Mouse (Mus musculus) retina, embryonic 14.5 days (tissue): ENCODE measurements around the gene Pik3r2.
A peak's percentile ranks its signal among the peaks of the same experiment; 100 is the strongest.

Experiments used
- DNase-seq: peaks from one replicate; pipeline ENCODE4 v3.0.0-alpha.2; 2015; ENCODE audit warnings: low spot score

Gene Pik3r2

DNA sequence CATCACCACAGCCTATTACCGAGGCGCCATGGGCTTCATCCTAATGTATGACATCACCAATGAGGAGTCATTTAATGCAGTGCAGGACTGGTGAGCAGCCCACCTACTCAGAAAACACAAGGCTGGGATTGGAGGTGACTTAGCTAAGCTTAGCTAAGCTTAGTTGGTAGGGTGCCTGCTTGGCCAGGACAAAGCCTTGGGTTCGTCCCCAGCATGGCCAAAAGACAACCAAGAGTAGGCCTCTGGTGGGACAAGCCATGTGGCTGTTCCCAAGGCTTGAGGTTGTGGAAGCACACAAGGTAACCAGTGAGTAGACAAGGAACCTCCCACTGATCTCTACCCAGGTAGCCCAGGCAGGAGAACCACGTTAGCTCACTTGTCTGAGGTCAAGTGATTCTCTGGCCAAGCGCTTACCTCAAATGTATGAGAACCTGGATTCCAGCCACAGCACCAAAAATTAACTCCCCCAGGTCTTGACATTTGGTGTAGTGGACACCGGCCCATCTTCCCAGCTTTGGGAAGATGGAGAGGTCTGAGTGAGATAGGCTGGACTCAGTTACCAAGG is 20.0 kb downstream of the Pik3r2 start:
- no peak for DNase-seq

DNA sequence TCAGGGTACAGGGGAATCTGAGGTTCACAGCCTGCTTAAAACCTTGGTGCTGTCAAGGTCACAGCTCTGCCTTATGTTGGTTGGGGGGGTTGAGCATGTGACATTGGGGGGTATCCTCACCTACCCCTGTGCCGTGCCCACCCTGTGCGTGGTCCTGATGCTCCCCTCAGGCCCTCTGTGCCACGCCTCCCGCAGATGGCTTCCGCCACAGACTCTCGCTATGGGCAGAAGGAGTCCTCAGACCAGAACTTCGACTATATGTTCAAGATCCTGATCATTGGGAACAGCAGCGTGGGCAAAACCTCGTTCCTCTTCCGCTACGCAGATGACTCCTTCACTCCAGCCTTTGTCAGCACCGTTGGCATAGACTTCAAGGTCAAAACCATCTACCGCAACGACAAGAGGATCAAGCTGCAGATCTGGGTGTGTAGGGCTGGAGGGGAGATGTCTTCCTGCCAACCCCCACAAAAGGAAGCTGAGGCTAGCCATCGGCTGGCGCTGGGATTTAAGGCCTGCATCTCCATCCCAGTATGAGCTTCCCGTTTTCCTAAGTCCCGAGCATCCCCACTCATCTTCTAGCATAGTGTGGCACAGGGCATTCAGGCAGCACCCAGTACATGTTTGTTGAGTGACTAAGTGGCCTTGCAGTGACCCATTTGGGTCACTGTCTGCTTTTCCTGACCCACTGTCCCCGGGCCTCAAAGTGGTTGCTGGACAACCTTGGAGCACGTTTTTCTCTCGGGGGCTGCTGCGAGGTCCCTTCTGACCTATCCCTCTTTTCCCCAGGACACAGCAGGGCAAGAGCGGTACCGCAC is 20.6 kb downstream of the Pik3r2 start:
- DNase-seq = no peak

DNA sequence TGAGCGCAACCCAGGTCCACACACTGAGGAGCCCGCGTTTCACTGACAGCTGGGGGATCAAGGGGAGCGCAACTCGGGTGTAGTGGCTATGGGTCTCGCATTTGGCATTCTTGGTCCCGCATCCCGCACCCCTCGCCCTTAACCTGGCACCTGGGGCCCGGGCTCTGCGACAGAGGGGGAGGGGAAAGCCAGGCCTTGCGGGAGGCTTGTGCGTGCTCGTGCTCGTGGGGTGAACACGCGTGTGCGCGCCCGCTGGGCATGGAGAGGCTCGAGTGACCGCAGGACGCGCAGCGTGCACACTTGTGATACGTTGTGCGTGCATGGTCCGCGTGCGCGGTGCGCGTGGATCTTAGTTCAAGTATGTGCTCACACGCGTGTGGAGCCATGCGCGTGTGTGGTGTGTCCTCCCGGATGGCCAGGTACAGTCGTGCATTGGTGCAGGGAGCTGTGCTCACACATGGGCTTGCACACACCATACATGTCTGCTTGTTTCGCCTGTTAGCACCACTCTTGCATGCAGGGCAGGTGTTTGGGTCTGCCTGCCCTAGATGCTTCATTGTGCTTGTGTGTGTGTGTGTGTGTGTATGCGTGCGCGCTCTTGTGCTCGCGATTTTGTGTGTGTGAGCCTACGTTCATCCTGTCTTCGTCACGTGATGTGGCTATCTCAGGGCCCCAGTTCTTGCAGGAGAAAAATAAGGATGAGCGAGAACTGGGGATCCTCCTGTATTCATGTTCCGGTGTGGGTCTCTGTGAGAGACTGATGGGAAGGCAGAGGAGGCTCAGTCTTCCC is 21.4 kb downstream of the Pik3r2 start:
- peak; percentile 65 for DNase-seq

DNA sequence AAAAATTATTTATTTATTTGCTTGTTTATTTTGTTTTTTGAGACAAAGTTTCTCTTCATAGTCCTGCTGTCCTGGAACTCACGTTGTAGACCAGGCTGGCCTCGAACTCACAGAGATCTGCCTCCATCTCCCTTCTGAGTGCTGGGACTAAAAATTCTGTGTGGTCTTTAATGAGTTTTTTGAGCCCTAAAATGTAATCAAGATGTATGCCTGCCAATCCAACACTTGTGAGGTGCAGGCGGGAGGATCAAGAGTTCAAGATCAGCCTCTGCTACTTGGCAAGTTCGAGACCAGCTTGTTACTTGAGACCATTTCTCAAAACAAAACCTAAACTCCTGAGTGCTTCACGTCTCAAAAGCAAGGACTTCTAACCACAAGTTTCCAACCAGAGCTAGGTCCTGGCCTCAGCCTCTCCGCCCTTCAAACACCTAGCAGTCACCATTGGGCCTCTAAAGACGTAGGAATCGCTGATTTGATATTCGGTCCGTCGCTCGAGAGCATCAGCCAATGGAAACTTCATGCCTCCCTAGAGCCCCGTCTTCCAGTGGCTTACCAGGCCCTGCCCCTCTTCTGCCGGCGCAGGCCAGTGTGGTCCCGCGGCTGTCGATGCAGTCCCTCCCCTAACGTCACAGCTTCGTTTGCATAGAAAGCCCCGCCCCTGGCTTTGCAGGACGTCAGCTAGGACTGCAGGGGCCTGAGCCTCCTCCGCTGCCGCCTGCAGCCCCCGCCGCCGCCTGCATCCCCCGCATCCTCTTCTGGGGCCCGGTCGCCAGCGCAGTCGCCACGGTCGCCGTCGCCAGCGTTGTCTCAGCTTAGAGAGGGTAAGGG is 22.3 kb downstream of the Pik3r2 start, which contains the start of gene Rab3a:
Gene Rab3a (plus strand): TSS at position 637 of the 828 bp plus-strand sequence.
- DNase-seq = peak; percentile 98

DNA sequence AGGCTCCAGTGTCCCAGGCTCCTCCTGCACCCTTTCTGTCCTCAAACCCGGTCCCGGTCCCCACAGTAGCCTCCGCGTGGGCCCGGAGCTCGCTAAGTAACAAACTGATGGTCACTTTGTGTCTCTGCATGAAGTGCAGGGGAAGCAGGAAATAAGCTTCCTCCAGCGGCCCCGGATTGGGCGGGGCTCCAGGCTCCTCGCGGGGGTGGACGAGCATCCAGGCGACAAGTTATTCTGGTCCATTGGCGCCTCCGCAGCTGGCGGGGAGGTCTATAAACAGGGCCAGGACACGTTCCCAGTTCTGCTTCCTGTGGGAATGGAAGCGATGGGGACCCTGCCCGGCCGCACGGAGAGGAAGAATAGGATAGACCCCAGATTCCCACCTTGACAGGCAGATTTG is 23.4 kb downstream of the Pik3r2 start:
- no peak for DNase-seq

DNA sequence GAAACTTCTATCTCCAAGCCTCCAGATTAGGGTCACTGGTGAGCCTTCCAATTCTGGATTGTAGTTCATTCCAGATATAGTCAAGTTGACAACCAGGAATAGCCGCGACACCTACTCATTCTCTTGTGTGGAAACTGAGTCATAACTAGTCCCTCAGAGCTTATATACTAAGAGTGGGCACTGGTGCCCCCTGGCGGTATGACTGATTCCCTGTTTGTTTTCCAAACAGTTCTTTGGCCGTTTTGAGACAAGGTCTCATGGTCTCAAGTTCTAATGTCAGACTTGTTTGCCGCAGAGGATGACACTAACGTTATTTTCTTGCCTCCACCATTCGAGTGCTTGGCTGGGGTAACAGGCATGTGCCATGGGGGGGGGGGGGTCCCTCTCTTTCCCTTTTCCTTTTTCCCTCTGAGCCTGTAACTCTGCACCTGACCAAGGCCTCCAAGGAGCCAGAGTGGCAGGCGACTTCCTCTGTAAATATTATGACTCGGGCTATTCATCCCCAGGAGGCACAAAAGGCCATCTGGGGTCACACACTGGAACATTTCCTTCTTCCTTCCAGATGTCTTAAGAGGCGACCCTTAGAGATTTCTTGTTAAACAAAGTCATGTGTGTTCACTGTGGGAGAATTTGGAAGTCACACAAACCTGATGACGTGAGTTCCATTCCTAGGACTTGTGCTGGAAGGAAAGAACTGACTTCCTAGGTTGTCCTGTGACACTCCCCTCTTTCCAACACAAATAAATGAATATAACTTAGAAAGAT is 24.3 kb downstream of the Pik3r2 start:
- peak; percentile 89 for DNase-seq

DNA sequence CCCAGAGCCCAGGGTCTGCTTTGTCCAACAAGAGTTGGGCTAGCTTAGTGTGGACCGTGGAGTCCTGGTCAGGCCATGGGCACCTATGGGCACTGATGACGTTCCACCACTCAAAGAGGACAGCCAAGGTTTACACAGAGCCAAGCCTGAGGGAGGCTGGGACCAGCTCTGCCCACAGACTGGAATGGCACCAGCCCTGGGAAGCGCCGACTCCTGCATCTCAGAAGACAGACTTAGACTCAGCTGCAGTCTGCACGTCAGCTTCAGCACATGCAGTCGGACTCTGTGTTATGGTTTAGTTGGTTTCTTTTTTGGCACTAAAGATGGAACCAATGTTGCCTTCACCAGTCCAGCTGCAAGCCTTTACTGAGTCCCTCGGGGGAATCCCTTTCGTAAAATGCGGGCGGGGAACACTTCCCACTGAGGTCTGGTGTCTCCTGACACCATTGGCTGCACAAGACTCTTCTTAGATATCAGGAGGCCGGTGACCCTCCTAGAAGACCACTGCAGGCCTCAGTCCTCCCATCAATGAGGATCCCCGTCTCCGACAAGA is 26.3 kb downstream of the Pik3r2 start:
- DNase-seq = no peak

DNA sequence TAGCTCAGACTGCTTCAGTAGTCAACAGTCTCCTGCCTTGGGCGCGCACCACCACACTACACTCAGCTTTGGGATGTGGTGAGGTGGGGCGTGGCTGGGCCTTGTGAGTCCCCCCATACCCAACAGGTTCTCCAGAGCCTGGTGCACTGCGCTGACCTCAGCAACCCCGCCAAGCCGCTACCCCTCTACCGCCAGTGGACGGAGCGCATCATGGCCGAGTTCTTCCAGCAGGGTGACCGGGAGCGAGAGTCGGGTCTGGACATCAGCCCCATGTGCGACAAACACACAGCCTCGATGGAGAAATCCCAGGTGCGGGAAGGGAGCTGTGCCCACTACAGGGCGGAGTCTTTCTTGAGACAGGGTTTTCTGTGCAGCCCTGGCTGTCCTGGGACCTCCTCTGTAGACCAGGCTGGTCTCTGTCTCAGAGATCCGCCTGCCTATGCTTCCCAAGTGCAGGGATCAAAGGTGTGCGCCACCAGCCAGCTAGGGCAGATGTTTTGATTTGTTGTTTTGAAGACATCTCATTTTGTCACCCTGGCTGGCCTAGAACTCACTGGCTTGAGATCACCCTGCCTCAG is 27.3 kb downstream of the Pik3r2 start:
- DNase-seq = no peak

DNA sequence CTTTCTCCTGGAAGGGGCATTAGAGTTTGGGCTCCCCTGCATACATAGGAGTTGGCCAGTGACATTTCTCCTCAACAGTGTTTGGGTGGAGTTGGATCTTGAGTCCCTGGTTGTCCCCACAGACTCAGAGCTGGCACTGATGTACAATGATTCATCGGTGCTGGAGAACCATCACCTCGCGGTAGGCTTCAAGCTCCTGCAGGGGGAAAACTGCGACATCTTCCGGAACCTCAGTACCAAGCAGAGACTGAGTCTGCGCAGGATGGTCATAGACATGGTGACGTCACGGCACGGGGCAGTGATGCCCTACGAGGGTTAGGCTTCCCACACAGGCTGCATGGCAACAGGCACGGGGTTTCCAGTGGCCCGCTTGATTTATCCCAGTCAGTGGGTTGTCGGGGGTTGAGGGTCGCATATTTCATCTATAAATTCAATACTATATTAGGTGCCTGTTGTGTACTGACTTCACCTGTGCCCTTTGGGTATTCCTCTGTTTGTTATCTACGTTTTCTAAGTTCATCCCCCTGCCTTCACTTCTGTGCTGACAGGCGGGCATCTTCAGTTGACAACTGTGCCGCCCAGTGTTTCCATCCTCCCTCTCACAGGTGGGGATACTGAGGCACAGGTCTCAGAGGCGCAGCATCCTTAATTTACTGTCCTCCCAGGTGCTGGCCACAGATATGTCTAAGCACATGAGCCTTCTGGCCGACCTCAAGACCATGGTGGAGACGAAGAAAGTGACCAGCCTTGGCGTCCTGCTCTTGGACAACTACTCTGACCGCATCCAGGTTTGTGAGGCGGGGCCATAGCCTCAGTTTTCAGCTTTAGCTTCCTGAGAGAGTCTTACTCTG is 28.0 kb downstream of the Pik3r2 start:
- no peak for DNase-seq

DNA sequence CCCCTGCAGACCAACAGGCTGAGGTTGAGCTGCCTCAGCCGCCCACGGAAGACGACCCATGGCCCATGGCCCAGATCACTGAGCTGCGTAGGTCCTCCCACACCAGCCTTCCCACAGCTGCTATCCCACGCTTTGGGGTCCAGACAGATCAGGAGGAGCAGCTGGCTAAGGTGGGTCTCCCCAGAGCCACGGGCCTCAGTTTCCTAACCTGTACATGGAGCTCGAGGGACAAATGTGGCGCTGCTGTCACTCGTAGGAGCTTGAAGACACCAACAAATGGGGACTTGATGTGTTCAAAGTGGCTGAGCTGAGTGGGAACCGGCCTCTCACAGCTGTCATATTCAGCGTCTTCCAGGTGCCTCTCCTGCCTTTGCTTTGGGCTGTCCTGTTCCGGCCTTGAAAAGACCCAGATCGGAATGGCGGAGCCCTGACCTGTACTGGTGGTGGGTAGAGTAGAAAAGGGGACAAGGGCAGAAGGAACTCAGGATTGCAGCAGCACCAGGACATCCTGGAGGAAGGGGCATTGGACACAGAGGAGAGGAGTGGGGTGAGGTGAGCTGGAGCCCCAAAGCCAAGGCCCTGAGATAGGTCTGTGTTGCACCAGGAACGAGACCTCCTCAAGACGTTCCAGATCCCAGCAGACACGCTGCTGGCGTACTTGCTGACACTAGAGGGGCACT is 29.2 kb downstream of the Pik3r2 start:
- DNase-seq = no peak

DNA sequence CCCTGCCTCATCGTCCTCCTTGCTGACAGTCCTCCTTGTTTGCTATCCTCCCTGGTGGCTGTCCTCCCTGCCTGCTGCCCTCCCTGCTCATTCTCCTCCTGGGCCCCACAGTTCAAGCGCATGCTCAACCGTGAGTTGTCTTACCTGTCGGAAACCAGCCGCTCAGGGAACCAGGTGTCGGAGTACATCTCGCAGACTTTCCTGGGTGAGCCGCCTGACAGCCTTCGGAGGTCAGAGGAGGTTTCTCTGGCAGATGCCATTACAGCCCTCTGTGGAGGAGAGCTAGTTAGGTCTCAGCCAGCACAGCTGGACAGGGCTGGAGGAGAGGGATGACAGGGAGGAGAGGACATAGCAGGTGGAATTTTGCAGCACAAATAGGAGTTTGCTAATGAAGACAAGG is 29.8 kb downstream of the Pik3r2 start:
- DNase-seq = no peak

DNA sequence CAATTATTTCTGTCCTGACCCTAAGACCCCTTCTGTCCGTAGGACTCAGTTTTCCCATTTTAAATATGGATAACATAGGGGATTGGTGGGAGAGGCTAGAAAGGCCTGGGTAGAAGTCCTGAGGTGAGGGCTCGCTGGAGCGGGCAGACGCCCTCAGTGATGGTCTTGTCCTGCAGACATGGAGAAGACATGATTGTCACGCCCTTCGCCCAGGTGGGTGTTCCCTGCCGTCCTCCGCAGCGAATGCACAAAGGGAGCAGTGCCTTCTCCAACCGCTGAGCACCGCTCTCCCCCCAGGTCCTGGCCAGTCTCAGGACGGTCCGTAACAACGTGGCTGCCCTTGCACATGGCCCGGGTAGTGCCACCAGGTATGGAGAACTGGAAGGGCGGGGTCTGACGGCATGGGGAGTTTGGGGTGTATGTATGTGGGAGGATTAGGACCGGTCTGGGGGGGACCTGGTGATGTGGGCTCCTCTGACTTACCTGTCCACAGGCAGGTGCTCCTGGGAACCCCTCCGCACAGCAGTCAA is 30.8 kb downstream of the Pik3r2 start:
- DNase-seq = no peak

DNA sequence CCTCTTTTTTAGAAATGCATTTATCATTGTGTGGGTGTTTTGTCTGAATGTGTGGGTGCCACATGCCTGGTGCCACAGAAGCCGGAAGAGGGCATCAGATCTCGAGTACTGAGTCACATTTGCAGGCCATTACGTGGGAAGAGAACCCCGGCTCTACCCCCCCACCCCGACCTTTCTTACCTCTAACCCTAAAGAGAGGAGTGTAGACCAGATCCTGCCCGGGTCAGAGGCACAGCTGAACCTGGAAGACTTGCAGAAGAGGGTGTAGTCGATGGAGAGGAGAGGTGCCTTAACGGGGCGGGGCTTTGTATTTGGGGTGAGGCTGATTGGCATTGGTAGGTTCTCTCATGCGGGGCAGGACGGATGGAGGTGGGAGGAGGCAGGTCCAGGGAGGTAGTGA is 31.7 kb downstream of the Pik3r2 start:
- no peak for DNase-seq

DNA sequence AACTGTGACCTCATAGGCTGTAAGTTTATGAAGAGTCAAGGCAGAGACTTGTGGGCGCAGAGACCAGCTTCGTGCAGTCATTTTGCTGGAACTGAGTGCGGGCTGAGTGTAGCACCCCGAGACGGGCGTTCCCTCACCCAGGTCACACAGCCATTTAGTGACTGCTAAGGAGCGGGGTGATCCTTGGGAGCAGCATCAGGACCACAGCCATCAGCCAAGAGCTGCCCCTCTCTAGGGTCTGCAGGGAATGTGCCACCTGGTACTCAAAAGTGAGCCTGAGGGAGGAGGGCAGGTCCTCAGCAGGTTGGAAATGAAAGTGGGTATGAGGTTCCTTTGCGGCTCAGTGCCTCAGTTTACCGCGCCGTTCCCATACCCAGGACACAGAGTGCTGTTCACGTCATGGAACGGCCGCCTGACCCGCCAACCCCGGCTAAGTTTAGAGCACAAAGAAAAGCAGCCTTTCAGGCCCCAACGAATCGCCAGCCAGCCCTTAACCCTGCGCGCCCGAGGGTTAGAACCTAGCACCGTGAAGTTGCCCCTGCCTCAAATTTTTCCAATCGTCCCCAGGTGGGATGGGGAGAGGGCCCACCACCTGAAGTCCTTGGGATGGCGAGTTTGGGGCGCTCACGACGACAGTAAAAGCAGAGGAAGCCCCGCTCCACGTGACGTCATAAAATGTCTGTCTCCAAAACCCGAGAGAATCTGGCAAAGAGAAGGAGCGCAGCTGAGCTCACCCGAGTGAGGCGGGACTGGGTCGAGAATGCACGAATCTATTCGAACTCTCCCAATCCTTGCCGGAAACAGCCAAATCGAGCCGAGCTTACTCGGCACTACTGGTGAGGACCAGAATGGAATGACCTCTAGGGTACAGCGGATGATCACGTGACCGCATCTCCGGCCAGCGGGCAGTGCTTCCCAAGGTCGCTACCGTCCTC is 32.6 kb downstream of the Pik3r2 start:
- peak; percentile 41 for DNase-seq

DNA sequence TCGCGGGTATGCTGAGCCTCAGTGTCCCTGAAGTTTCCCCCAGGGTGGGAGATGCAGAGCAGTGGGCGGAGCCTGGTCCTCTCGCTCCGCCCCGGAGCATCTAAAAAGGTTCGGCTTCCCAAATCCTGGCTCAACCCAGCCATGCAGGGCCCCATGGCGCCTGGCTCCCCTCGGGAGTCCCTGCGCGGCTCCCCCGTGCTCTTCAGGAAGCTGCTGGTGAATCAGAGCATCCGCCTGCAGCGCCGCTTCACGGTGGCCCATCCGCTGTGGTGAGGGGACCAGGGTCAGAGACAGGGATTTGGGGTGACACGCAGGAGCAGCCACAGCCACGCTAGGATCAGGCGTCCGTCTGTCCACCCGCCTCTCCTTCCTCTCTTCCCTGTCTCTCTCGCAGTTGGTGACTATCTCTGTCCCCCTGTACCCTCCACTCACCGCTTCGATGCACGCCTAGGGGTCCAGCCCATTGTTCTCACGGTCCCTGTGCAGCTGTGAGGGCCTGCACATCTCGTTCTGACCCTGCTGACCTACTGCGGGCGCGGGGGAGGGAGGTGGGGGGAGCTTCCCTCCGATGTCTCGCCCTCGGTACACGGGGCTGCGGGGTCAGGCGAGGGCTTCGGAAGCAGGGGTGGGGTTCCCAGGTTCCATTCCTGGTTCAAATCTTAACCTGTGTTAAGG is 33.4 kb downstream of the Pik3r2 start:
- no peak for DNase-seq

DNA sequence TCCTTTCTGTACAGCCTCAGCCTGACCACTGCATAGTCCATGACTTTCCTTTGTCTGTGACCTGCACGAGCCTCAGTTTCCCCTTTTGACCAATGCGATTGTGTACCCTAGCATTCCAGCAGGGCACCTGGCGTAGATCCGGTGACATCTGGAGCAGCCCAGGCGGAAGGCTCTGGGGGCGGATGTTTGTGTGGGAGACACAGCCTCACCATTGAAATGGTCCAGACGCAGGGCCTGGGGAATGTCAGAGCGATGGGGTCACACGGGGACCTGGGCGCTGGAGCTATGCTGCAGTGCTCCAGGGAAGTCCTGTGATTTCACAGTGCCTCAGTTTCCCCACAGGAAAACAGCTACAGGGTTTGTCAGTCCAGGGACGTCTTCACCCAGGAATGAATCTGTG is 34.3 kb downstream of the Pik3r2 start:
- DNase-seq = no peak

DNA sequence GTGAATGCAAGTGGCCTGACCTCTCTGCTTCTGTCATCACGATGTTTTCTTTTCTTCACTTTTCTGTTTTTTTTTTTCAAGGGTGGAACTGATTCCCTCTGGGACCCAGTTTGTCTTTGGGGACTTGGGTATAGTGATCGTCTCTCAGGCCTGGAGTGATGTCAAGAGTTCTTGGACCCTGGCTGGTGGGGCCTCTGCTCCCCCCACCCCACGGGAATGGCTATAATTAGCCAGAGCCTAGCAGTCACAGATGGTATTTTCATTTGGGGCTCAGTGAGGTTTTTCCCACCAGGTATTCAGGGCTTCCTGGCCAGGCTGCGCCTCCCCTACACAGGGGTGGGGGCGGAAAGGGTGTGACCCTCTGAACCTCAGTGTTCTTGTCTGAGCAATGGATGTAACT is 34.9 kb downstream of the Pik3r2 start:
- DNase-seq = no peak
